Mouse (Mus musculus): ENCODE measurements around the gene Atf7.
"Not testable (repeated sequence)": the region's sequence is repeated elsewhere in the genome, so short reads cannot be mapped to it uniquely, and the experiment has no call there.

Atf7 gene

GRCm38 (mm10) chr15:102619486-102619885 lies 5.8 kb downstream of the Atf7 start:
- no peak for DNase-seq

- DNase-seq: no peak
These were observed 7.6 kb downstream of the Atf7 start for GRCm38 (mm10) chr15:102617654-102618053.

- no peak for DNase-seq
These were observed 9.1 kb downstream of the Atf7 start for GRCm38 (mm10) chr15:102616174-102616573.

DNA sequence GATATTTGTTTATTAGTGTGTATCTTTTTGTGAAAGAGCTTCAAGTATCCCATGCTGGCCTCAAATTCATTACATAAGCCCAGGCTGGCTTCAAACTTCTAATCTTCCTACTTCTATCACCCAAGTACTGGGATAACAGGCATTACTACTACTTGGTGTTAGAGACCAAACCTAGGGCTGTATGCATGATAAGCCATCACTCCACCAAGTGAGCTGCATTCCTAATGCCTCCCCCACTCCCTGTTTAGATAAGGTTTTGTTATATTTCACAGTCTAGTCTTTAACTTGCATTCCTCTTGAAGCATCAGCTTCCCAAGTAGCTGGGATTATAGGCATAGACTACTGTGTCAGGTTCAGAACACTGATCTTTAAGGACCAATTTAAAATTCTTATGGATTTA lies 11.0 kb downstream of the Atf7 start:
- no peak for DNase-seq

DNA sequence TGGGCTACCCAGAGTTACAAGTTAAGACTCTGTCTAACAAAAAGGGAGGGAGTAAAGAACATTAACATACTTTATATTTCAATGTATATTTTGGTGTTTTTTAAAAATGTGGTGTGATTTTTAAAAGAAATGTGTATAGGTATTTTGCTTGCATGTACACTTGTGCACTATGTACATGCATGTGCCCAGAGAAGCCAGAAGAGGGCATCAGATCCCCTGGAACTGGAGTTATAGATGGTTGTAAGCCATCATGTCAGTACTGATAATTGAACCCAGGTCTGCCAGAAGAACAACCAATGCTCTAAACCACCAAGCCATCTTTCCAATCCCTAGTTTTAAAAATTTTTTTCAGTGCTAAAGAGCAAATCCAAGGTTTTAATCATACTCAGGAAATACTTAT lies 12.3 kb downstream of the Atf7 start:
- peak in 1 of 2 experiments; percentile 19 for DNase-seq

GRCm38 (mm10) chr15:102608586-102608985 lies 16.7 kb downstream of the Atf7 start:
- not testable (repeated sequence) for DNase-seq

DNA sequence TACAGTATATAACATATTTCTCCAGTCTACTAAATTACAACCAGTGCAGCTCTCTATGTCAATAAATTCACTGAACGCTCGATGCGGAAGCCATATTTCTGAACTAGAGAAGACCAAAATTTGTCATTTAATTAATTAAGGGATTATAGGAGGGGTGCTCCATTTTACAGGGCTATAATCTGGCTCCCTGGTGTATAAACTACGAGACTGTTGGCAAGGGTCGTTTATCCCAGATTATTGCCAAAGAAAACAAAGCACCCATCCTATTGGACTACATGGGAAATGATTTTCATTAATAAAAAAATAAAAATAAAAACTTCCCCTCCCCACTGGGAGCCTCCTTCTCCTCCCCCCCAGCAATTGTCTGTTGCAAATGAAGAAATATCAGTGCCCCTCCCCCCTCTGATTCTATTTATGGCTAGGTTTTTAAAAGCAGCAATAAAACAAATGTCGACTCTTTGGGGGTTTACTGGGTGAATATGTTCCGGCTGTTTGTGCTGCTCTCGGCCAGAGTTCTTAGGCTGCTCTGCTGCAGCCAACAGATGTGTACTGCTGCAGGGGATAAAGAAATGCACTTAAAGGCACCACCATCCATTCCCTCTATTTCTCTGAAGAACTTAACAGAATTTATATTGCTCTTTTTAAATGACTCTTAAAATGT lies 31.1 kb downstream of the Atf7 start:
- peak; percentile 21 to 70 for DNase-seq

GRCm38 (mm10) chr15:102592674-102593073 lies 32.6 kb downstream of the Atf7 start:
- peak in 1 of 2 experiments; percentile 16 for DNase-seq

- no peak for DNase-seq
These were observed 34.7 kb downstream of the Atf7 start for GRCm38 (mm10) chr15:102590567-102590966.

- DNase-seq: no peak
These were observed 35.4 kb downstream of the Atf7 start for GRCm38 (mm10) chr15:102589826-102590225.

DNA sequence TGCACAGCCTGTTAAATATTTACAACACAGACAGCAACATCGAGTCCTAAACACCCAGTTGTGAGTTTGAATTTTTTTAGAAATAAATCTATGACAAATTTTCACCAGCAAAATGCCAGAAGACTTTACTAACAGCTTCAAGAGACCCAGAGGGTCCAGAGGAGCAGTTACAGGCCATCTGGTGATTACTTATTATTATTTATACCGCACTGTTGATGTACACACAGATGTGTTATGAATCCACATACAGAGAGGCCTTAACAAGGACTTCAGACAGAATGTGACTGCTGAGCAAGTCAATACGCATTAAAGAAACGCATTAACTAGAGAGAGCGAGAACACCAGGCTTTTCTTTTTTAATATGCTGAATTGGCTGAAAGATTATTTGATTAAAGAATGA lies 39.8 kb downstream of the Atf7 start:
- DNase-seq: no peak

- no peak for DNase-seq
These were observed 41.4 kb downstream of the Atf7 start for GRCm38 (mm10) chr15:102583708-102584383.

DNA sequence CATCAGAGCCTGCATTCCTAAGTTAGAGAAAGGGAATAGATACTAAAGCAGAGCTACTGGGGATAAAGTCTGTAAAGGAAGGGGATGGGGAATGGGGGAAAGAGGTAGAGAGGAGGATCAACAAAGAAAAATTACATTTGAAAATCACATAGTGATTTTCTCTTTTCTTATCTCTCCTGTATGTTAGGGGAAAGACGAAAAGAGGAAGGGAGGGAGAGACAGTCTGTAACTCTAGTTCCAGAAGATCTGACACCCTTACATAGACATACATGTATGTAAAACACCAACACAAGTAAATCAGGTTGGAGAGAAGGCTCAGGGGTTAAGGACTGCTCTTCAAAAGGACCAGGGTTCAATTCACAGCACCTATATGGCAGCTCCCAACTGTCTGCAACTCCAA lies 44.1 kb downstream of the Atf7 start:
- DNase-seq: no peak

- no peak for DNase-seq
These were observed 46.9 kb downstream of the Atf7 start for GRCm38 (mm10) chr15:102578351-102578750.

DNA sequence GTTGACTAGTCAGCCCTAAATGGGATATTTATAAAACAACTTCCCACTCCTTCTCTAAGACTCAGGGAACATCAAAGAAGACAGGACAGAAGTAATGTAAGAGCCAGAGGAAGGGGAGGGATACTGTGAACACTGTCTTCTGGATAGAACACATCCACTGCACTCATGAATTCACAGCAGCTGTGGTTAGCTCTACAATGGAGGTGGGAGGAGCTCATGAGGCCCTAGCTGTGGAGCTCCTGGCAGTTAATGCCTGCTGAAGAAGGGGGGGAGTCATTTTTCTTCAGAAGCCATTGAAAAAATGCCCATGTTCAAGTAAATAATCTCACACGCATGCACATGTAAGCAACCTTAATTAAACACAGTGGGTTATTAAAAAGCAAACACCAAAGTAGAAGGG lies 48.3 kb downstream of the Atf7 start:
- DNase-seq: no peak

DNA sequence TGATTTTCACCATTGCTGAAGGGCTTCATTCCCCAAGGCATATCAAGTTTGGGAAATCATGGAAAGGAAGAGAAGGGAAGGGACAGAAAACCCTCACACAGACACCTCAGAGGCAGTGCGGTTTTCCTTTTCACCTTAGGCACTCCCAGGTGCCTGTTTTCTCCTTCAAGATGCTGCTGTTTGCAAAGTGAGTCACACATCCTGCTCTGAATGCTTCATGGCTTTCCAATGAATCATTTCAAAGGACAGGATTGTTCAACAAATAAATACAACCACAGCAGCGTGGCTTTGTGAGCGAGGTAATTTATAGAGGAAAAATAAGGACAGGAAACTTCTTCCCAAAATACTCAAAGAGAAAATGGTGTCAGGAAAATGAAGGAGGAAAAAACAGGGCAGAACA lies 53.2 kb downstream of the Atf7 start:
- DNase-seq: no peak

GRCm38 (mm10) chr15:102567849-102568248 lies 57.4 kb downstream of the Atf7 start:
- DNase-seq: no peak

- DNase-seq: no peak
These were observed 61.6 kb downstream of the Atf7 start for GRCm38 (mm10) chr15:102563681-102564080.

DNA sequence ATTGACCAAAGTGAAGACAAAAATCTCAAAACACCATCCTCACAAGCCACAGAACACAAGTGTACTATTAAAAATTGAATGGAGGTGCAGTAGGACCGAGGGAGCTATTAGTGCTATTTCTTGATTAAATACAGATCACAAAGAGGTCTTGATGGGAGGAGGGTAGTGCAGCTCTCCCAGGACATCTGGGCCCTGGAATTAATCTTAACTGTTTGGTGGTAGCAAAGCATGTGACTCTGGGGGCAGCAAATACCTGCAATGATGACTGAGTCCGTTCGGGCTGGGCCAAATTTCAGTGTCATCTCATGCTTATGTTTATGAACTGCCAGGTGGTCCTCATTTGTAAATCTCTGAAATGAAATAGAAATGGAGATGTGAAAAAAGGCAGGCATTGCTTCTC lies 62.2 kb downstream of the Atf7 start:
- no peak for DNase-seq

- no peak for DNase-seq
These were observed 62.8 kb downstream of the Atf7 start for GRCm38 (mm10) chr15:102562491-102562890.

GRCm38 (mm10) chr15:102557580-102557979 lies 67.7 kb downstream of the Atf7 start:
- no peak for DNase-seq

DNA sequence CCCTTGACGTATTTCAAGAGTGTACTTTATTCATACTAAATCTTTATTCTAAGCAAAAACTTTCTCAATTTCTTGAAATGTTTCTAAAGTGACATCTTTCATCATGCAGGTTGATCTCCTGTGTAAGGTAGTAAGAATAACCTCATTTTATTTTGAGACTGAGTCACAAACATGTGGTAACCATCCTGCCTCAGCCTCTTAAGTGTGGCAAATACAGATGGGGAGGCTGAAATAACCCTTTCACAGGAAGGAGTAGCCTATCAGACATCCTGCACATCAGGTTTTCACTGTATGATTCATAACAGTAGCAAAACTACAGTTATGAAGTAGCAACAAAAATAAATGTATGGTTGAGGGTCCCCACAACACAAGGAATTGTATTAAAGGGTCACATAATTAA lies 69.7 kb downstream of the Atf7 start:
- DNase-seq: no peak

DNA sequence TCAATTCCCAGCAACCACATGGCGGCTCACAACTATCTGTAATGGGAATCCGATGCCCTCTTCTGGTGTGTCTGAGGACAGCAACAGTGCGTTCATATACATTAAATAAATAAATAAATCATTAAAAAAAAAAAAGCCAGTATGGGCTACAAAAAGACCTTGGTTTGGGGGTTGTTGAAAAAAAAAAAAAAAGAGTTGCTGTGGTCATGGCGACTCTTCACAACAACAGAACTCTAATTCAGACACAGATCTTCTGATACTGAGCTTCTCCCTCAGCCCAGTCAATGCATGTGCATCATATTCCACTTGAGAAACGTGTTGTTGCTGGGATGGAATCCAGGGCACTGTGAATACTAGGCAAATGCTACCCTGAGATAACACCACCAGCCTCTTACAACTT lies 72.7 kb downstream of the Atf7 start:
- DNase-seq: no peak

- peak; percentile 15 to 28 for DNase-seq
These were observed 77.8 kb downstream of the Atf7 start for GRCm38 (mm10) chr15:102547478-102547877.

Data from kidney, postnatal 36 days (tissue).